Mouse (Mus musculus): Measurements from ENCODE around the gene Aff1.

Gene Aff1

DNA sequence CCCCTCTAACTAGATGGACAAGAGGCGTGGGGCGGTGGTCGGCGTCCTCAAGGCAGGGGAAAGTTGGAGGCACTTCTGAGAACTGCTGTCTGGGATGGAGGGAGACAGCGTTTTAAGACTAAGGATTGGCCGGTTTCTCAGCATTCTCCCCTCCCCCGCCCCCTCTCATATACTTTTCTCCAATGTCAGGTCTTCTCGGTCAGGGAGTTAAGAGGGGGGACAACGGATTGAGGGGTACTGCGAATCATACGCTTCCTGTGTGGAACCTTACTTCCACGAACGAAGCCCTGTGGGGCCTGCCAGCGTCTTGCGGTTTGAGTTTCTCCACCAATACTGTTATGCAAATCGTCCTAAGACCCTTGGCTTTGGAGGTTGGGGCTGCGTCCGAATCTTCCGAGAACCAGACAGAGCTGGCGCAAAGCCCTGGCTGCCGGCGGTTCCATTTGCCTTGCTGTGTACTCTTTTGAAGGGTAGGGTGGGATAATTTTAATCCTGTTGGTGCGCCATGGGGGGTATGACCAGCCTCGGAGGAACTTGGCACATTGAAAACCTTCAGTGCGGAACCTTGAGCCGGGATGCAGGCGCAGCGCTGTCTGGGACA lies 967 bp downstream of the Aff1 start:
- DNase-seq (ENCODE audit: extremely low spot score, low spot score), result peak; percentile 65

GRCm38 (mm10) chr5:103694094-103694493 lies 1.9 kb downstream of the Aff1 start:
- no peak for DNase-seq (ENCODE audit: extremely low spot score, low spot score)

- no peak for DNase-seq (ENCODE audit: extremely low spot score, low spot score)
Observed at GRCm38 (mm10) chr5:103697875-103698491, 5.8 kb downstream of the Aff1 start.

DNA sequence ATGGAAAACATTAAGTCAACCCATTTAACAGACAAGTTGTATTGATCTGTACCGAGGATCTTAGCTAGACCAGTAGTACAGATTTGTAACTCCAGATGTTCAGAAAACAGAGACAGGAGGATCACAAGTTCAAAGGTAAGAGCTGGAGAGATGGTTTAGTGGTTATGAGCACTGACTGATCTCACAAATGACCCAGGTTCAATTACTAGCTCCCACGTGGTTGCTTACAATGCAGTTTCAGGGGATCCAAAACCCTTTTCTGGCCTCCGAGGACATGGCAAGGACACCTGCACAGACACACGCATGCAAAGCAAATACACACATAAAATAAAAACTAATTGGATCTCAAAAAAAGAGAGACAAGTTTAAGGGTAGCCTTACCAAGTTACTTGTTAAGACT lies 6.4 kb downstream of the Aff1 start:
- DNase-seq (ENCODE audit: extremely low spot score, low spot score), result no peak

- no peak for DNase-seq (ENCODE audit: extremely low spot score, low spot score)
Observed at GRCm38 (mm10) chr5:103699537-103699936, 7.4 kb downstream of the Aff1 start.

- DNase-seq (ENCODE audit: extremely low spot score, low spot score), result no peak
Observed at GRCm38 (mm10) chr5:103700661-103701060, 8.5 kb downstream of the Aff1 start.

DNA sequence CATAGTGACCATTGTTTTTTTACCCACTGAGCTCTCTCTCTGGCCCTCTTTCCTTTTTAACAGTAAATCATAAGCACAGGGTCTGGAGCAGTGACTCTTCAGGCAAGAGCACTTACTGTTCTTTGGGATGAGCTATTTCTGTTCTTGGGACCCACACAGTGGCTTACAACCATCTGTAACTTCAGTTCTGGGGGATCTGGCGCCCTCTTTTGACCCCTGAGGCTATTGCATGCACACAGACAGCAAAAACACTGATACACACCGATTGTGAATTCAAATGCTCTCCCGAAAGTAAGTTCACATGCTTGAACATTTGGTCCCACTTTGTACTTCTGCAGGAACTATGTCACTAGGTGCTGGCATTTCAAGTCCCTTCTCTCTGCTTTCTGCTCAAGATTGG lies 9.3 kb downstream of the Aff1 start:
- no peak for DNase-seq (ENCODE audit: extremely low spot score, low spot score)

DNA sequence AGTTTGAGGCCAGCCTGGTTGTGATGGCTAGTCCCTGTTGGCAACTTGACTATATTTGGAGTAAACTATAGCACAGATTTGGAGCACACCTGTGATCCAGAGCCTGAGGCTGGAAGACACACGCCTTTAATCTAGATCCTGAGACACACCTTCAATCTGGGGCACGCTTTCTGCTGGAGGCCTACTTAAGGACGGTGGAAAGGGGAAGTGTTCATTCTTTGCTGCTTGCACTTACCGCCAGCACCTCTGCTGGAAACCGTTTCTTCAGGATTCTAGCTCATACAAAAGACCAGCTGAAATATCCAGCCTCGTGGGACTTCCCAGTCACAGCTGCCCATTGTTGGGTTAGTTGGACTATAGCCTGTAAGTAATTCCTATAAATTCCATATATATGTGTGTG lies 10.4 kb downstream of the Aff1 start:
- no peak for DNase-seq (ENCODE audit: extremely low spot score, low spot score)

GRCm38 (mm10) chr5:103705331-103705730 lies 13.2 kb downstream of the Aff1 start:
- DNase-seq (ENCODE audit: extremely low spot score, low spot score), result no peak

- DNase-seq (ENCODE audit: extremely low spot score, low spot score), result no peak
Observed at GRCm38 (mm10) chr5:103705874-103706273, 13.7 kb downstream of the Aff1 start.

DNA sequence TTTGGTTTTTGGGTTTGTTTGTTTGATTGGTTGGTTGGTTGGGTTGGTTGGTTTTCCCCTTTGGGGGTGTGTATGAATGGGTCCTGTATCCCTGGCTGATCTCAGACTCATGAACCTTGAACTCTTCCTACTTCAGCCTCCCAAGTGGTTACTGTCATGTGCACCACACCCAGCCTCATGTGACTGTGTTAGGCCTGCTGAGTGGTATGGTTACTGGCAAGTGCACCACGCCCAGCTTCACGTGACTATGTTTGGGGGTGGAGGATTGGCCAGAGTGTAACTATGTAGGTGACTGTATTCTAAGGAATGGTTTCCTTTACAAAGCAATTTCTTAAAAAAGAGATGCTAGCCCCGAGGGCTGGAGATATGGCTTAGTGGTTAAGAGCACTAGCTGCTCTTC lies 16.9 kb downstream of the Aff1 start:
- DNase-seq (ENCODE audit: extremely low spot score, low spot score), result no peak

- no peak for DNase-seq (ENCODE audit: extremely low spot score, low spot score)
Observed at GRCm38 (mm10) chr5:103711886-103712285, 19.7 kb downstream of the Aff1 start.

- no peak for DNase-seq (ENCODE audit: extremely low spot score, low spot score)
Observed at GRCm38 (mm10) chr5:103713422-103713821, 21.2 kb downstream of the Aff1 start.

- no peak for DNase-seq (ENCODE audit: extremely low spot score, low spot score)
Observed at GRCm38 (mm10) chr5:103714943-103715342, 22.8 kb downstream of the Aff1 start.

DNA sequence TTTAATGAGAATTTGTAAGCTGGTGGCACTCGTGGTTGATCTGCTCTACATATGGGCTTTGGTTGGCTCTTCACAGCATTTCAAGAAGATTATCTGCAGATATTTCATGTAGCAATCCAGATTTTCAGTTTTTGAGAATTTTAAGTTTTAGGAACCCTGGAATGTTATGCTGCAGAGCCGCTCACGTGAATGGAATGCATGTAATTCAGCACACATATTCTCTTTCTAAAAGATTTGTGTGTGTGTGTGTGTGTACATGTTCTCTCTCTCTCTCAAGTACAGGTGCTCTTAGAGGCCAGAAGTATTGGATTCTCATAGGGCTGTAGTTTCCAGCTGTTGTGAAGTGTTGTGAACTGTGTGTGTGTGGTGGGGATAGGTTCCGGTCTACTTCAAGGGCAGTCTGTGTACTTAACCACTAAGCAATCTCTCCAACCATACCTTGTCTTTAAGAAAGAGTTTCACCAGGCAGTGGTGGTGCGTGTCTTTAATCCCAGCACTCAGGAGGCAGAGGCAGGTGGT lies 24.7 kb downstream of the Aff1 start:
- no peak for DNase-seq (ENCODE audit: extremely low spot score, low spot score)

GRCm38 (mm10) chr5:103719131-103719530 lies 27.0 kb downstream of the Aff1 start:
- no peak for DNase-seq (ENCODE audit: extremely low spot score, low spot score)

- no peak for DNase-seq (ENCODE audit: extremely low spot score, low spot score)
Observed at GRCm38 (mm10) chr5:103719851-103720250, 27.7 kb downstream of the Aff1 start.

DNA sequence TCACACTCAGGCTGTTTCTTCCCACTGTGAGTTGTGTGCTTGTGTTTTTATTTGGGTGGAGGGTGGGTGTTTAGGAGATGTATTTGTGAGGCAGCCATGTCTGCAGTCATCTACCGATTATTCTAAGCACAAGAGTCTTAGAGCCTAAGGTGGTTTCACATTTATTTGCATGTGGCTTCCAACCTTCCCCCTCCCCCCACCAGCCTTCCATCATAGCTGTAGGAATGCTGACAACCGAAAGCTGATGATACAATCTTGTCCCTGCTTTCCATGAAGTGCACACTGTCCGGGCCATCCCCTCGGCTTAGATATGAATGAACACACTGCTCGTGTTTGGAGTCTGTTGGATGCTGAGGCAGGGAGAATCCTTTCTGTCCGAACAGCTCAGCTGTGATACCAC lies 28.8 kb downstream of the Aff1 start:
- DNase-seq (ENCODE audit: extremely low spot score, low spot score), result no peak

DNA sequence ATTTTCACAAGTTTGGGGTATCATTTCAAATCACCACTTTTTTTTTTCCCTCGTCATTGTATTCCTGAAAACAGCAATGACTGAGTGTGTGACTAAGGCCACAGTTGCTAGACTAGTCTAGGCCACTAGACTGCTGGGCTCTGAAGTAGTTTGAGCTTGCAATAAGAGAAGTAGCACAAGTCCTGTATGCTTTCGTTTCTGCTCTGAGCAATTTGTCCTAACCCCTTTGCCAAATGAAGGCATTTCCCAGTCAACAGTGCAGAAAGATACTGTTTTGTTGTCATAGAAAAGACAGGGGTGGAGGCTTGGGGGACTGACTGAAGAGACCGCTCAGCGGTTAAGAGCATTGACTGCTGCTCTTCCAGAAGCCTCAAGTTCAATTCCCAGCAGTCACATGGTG lies 29.3 kb downstream of the Aff1 start:
- DNase-seq (ENCODE audit: extremely low spot score, low spot score), result no peak

DNA sequence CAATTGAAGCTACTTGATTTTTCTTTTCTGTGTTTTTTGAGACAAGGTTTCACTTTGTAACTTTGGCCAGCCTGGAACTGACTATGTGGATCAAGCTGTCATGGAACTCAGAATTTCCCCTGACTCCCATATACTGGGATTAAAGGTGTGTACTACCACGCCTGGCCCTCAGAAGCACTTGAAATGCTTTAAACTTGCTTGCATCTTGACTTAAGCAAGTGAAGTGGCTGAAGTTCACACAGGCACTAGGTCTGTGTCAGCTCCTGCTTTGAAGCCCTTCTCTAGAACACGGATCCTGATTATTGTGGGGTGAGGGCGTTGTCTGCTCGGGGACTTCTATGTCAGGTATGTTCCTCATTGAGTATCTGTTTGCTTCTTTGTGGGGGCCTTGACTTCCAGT lies 30.5 kb downstream of the Aff1 start:
- no peak for DNase-seq (ENCODE audit: extremely low spot score, low spot score)

DNA sequence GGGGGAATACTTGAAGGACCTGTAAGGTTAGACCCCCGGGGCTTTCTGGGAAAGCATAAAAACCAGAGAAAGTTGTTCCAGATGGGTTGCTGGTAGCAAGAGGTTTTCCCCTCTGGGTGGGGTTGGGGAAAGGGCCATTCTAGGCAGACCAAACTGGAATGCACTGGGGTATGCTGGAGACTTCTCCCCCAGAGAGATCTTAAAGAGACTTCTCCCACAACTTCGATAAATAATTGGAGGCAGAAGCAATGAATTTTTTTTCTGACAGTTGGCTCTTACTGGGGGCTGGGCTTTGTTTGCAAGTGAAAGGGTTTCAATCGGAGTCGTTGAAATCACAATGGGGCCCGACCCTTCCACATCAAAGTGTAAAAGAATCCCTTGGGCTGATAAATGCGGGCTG lies 32.2 kb downstream of the Aff1 start:
- DNase-seq (ENCODE audit: extremely low spot score, low spot score), result no peak

DNA sequence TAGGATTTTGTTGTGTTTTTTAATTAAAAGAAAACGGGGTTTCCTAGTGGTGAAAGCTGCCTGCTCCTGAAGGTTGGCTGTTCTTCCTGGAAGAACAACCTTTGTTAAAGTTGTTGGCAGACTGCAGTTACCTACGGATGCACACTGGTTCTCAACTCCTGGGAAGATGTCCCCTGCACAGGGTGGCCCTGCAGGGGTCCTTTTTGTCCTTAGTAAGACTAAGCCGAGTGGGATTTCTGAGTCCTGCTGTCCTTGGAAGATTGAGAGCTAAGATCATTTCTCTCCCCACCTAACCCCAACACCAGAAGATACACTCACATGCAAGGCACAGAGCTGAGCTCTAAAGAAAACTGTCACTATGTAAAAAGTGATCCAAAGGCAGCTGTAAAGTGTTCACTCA lies 32.6 kb downstream of the Aff1 start:
- no peak for DNase-seq (ENCODE audit: extremely low spot score, low spot score)
